Mouse (Mus musculus): ENCODE results near the gene Me3. TPM values are rescaled to one million over a fixed set of nuclear protein-coding genes. Genes with fewer than 3 reads are reported as not detected.

Gene Me3
- total and polyA plus RNA-seq, 3 experiments, result 107 to 140 (median 119) TPM

- H3K27me3 ChIP-seq (ENCODE audit: control insufficient read depth, insufficient read depth, low read length), result no peaks in the 10 kb centered on the region
- H3K4me1 ChIP-seq (ENCODE audit: control insufficient read depth, insufficient read depth, low read length), result peaks cover 13% of the 10 kb centered on the region
- no peak overlapping the region for H3K9ac ChIP-seq (ENCODE audit: low read depth, low read length)
- 75% methylated on average over 5 of the region's 5 CpGs for WGBS
- H3K36me3 ChIP-seq (ENCODE audit: control insufficient read depth, insufficient read depth, low read length), result peaks cover 7% of the 10 kb centered on the region
- no peak for DNase-seq
- peak overlapping the region; percentile 64 for H3K27ac ChIP-seq
- no peaks in the 10 kb centered on the region; the same call in 1 of the 2 replicates for H3K79me2 ChIP-seq (replicated peaks; ENCODE audit: control insufficient read depth, insufficient read depth, low read length)
- no peak for TF ChIP-seq POLR2A (IDR thresholded peaks at IDR 0.05; ENCODE audit: insufficient read depth, low read depth, low read length)
- TF ChIP-seq CTCF (IDR thresholded peaks at IDR 0.05), result no peak
- no peak for TF ChIP-seq EP300 (IDR thresholded peaks at IDR 0.05; ENCODE audit: insufficient read depth, low read depth, low read length)
- H3K4me3 ChIP-seq, result no peak overlapping the region
- intact Hi-C loops (cut with DNase I), result loop anchor here (5.0 kb wide), 1 partner anchor 61 kb away; no protein-coding TSS in a partner anchor
These were observed 140.7 kb downstream of the Me3 start for GRCm38 (mm10) chr7:89772906-89773305.

DNA sequence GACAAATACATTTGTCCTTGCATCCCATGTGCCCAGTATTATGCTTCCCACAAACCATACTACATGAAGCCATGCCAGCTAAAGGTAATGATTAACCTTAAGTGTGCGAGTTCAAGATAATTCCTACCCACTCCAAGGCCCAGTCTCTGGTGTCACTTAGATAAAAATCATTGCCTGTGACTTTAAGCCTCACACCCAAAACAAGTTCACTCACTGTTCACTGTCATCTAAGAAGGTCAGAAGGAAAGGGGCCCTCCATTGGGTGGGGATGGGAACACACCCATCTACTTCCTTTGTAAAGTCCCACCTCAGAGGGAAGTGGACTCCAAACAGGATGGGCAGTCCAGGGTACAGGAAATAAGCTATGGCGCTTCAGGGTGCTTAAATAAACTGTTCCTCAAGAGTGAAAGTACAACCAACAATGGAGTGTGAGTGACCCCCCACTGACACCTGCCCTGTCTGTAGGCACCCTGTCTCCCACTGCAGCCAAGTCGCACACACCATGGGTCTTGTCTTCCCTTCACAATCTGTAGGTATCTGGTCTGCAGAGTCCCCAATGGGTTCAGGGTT, 141.2 kb downstream of the Me3 start:
- 43% methylated on average over 3 of the region's 3 CpGs for WGBS
- H3K4me1 ChIP-seq (ENCODE audit: control insufficient read depth, insufficient read depth, low read length), result peaks cover 13% of the 10 kb centered on the region

DNA sequence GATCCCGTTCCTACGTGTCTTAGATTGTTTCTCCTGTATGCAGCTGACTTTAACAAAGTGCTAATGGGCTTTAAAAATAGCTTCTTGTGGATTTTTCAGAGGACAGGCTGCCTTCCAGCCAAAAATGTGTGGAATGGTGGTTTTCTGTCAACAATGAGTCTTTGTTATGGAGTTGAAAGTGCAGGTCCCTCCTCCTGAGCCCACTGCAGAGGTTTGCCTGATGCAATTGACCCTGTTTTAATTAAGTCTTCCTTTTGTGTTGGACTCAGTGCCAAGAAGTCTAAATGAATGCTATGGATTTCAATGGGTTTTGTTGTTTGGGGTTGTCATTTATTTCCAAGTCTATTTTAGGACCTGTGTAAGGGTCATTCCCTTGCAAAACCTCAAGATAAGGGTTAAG, 141.7 kb downstream of the Me3 start:
- TF ChIP-seq POLR2A (IDR thresholded peaks at IDR 0.05; ENCODE audit: insufficient read depth, low read depth, low read length) (no peak), EP300 (IDR thresholded peaks at IDR 0.05; ENCODE audit: insufficient read depth, low read depth, low read length) (no peak), CTCF (IDR thresholded peaks at IDR 0.05) (no peak)
- no peak for DNase-seq
- Histone ChIP-seq H3K79me2 (replicated peaks; ENCODE audit: control insufficient read depth, insufficient read depth, low read length) (no peaks in the 10 kb centered on the region), H3K4me3 (no peak overlapping the region), H3K27ac (peak overlapping the region; percentile 64), H3K36me3 (ENCODE audit: control insufficient read depth, insufficient read depth, low read length) (peaks cover 7% of the 10 kb centered on the region), H3K9ac (ENCODE audit: low read depth, low read length) (no peak overlapping the region), H3K4me1 (ENCODE audit: control insufficient read depth, insufficient read depth, low read length) (peaks cover 13% of the 10 kb centered on the region), H3K27me3 (ENCODE audit: control insufficient read depth, insufficient read depth, low read length) (no peaks in the 10 kb centered on the region)
- 26% methylated on average over 2 of the region's 2 CpGs for WGBS
- intact Hi-C loops (cut with DNase I), result loop anchor here (5.0 kb wide), 1 partner anchor 62 kb away; no protein-coding TSS in a partner anchor

More for the DNA sequence above, 141.2 kb downstream of the Me3 start:
- TF ChIP-seq EP300 (IDR thresholded peaks at IDR 0.05; ENCODE audit: insufficient read depth, low read depth, low read length) (peak; percentile 53; the same call in 1 of the 2 replicates), CTCF (IDR thresholded peaks at IDR 0.05) (no peak), POLR2A (IDR thresholded peaks at IDR 0.05; ENCODE audit: insufficient read depth, low read depth, low read length) (no peak)
- Histone ChIP-seq H3K36me3 (ENCODE audit: control insufficient read depth, insufficient read depth, low read length) (peaks cover 7% of the 10 kb centered on the region), H3K9ac (ENCODE audit: low read depth, low read length) (no peak overlapping the region), H3K27me3 (ENCODE audit: control insufficient read depth, insufficient read depth, low read length) (no peaks in the 10 kb centered on the region), H3K4me3 (no peak overlapping the region), H3K27ac (peak overlapping the region; percentile 64), H3K79me2 (replicated peaks; ENCODE audit: control insufficient read depth, insufficient read depth, low read length) (no peaks in the 10 kb centered on the region)
- DNase-seq, result peak; percentile 44 to 51
- intact Hi-C loops (cut with DNase I), result loop anchor here (5.0 kb wide), 1 partner anchor 61 kb away; no protein-coding TSS in a partner anchor

DNA sequence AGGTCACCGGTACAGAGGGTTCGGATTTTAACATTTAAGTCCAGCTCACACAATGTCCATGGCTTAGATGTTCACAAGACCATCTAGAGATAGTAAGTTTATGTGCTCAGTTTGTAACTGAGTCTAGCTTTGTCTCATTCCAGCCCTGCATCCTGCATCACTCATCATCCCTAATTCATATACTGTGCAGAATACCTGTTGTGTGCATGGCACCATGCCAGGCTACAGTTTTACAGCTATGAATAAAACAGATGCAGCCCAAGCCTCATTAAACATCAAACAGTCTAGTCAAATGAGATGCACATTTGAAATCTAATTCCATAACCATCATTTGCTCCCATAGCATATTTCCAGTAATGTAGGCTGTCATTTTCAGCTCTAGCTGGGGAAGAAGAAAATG, 143.7 kb downstream of the Me3 start:
- TF ChIP-seq CTCF (IDR thresholded peaks at IDR 0.05), result no peak
- no peak for TF ChIP-seq POLR2A (IDR thresholded peaks at IDR 0.05; ENCODE audit: insufficient read depth, low read depth, low read length)
- TF ChIP-seq EP300 (IDR thresholded peaks at IDR 0.05; ENCODE audit: insufficient read depth, low read depth, low read length), result no peak
- no peak overlapping the region for H3K9ac ChIP-seq (ENCODE audit: low read depth, low read length)
- no peaks in the 10 kb centered on the region for H3K79me2 ChIP-seq (replicated peaks; ENCODE audit: control insufficient read depth, insufficient read depth, low read length)
- no peak overlapping the region for H3K27ac ChIP-seq
- WGBS, result 96% methylated on average over 2 of the region's 2 CpGs
- H3K4me1 ChIP-seq (ENCODE audit: control insufficient read depth, insufficient read depth, low read length), result peaks cover 10% of the 10 kb centered on the region
- intact Hi-C loops (cut with DNase I), result no loop called here
- H3K4me3 ChIP-seq, result no peak overlapping the region
- no peaks in the 10 kb centered on the region for H3K27me3 ChIP-seq (ENCODE audit: control insufficient read depth, insufficient read depth, low read length)
- no peak for DNase-seq
- H3K36me3 ChIP-seq (ENCODE audit: control insufficient read depth, insufficient read depth, low read length), result peaks cover 7% of the 10 kb centered on the region

DNA sequence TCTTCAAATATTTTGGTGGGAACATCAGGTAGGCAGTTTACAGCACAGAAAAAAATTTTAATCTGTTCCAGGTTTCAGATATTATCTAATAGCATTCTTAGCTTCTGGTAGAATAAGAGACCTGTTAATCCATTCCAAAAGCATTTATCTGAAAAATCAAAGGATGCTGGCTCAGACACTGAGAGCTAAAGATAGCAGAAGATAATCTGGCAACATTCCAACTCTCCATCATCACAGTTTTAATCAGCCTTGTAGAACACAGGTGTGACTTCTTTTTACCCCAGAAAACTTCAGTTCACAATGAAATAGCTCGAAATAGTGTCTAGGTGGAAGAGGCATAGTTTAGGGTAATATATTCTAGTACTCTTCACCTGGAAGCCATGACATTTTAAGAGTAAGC, 149.2 kb downstream of the Me3 start:
- Histone ChIP-seq H3K9ac (ENCODE audit: low read depth, low read length) (no peak overlapping the region), H3K27me3 (ENCODE audit: control insufficient read depth, insufficient read depth, low read length) (no peaks in the 10 kb centered on the region), H3K79me2 (replicated peaks; ENCODE audit: control insufficient read depth, insufficient read depth, low read length) (no peaks in the 10 kb centered on the region), H3K4me1 (ENCODE audit: control insufficient read depth, insufficient read depth, low read length) (no peaks in the 10 kb centered on the region; the same call in 1 of the 2 replicates), H3K4me3 (no peak overlapping the region), H3K27ac (no peak overlapping the region), H3K36me3 (ENCODE audit: control insufficient read depth, insufficient read depth, low read length) (no peaks in the 10 kb centered on the region)
- 63% methylated on average over 1 of the region's 1 CpGs for WGBS
- intact Hi-C loops (cut with DNase I), result no loop called here
- no peak for DNase-seq
- no peak for TF ChIP-seq POLR2A (IDR thresholded peaks at IDR 0.05; ENCODE audit: insufficient read depth, low read depth, low read length)

GRCm38 (mm10) chr7:89787735-89788134, 155.5 kb downstream of the Me3 start:
- H3K27me3 ChIP-seq (ENCODE audit: control insufficient read depth, insufficient read depth, low read length), result no peaks in the 10 kb centered on the region
- TF ChIP-seq CTCF (IDR thresholded peaks at IDR 0.05) (no peak), EP300 (IDR thresholded peaks at IDR 0.05; ENCODE audit: insufficient read depth, low read depth, low read length) (no peak), POLR2A (IDR thresholded peaks at IDR 0.05; ENCODE audit: insufficient read depth, low read depth, low read length) (no peak)
- no peaks in the 10 kb centered on the region for H3K79me2 ChIP-seq (replicated peaks; ENCODE audit: control insufficient read depth, insufficient read depth, low read length)
- no peak overlapping the region for H3K9ac ChIP-seq (ENCODE audit: low read depth, low read length)
- WGBS, result 61% methylated on average over 7 of the region's 7 CpGs
- H3K36me3 ChIP-seq (ENCODE audit: control insufficient read depth, insufficient read depth, low read length), result no peaks in the 10 kb centered on the region
- H3K4me3 ChIP-seq, result no peak overlapping the region
- no peaks in the 10 kb centered on the region for H3K4me1 ChIP-seq (ENCODE audit: control insufficient read depth, insufficient read depth, low read length)
- intact Hi-C loops (cut with DNase I), result no loop called here
- peak in 1 of 2 experiments; percentile 36 for DNase-seq
- no peak overlapping the region for H3K27ac ChIP-seq
